Mouse (Mus musculus): ENCODE data around the gene Rnf38. TPM values are rescaled to one million over a fixed set of nuclear protein-coding genes. Genes with fewer than 3 reads are reported as not detected.

Gene Rnf38
- total RNA-seq, 2 experiments from 2014 or later, result 34.0 to 37.1 TPM

DNA sequence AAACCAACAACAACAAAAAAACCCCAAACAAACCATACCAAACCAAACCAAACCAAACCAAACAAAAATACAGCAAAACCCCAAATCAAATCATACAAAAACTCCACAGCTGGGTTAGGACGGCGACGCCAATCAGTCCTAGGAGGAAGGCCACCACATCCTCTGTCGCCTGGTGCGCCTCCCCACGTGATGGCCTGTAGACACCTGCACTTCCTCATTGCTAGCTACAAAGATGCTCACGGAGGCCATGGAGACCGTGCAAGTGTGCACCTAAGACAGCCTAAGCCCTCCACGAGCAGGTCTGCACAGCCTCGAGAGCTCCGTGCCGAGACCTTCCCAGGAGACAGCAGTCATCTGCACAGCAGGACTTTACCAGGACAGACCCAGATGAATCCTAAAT lies 106.8 kb downstream of the Rnf38 start:
- DNase-seq (ENCODE audit: low spot score in 2 of 2), result no peak

DNA sequence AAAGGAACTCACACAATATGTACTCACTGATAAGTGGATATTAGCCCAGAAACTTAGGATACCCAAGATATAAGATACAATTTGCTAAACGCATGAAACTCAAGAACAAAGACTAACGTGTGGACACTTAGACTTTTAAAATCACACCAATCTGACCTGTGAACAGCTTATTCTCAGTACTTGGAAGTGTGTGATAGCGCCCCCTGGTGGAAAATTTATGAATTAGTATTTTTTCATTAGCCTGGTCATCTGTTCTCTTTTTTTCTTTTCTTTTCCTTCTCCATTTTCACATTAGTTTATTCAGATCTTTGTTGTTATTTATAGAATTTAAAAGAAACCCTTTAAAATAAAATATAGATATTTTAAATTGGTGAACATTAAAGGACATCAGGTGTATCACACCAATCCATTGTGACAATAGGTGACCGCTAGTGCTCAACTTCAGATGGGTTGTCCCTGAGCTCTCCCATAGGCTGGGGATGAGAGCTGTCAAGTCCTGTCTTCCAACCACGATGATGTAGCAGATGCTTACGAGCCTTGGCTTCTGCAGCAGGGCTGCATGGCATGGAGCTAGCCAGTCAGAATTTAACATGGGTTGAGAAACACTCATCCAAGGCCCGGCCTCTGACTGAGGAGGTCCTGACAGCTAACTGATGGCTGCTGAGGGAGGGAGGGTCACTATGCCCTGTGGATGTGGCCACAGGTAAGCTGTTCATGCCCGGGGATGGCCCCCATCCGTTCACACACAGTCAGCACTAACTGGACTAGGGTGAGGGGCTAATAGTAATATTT lies 114.0 kb downstream of the Rnf38 start:
- no peak for DNase-seq (ENCODE audit: low spot score in 2 of 2)

DNA sequence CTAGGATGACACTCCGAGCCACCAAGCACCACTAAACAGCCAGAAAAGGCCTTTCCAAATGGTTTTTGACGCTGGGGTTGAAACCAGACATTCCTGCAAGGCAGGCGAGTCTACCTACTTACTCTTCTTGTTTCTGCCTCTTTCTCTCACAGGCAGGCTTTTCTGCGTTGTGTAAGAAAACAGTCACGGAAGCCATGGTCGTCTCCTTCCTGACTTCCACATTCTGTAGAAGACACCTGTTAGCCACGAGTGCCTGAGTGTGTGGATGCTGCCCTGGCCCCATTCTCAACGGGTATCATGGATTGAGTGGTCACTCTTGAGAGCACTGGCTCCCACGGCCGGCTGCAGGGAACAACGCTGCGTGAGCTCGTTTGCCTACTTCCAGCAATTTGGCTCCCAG lies 118.5 kb downstream of the Rnf38 start:
- DNase-seq (ENCODE audit: low spot score in 2 of 2), result no peak

DNA sequence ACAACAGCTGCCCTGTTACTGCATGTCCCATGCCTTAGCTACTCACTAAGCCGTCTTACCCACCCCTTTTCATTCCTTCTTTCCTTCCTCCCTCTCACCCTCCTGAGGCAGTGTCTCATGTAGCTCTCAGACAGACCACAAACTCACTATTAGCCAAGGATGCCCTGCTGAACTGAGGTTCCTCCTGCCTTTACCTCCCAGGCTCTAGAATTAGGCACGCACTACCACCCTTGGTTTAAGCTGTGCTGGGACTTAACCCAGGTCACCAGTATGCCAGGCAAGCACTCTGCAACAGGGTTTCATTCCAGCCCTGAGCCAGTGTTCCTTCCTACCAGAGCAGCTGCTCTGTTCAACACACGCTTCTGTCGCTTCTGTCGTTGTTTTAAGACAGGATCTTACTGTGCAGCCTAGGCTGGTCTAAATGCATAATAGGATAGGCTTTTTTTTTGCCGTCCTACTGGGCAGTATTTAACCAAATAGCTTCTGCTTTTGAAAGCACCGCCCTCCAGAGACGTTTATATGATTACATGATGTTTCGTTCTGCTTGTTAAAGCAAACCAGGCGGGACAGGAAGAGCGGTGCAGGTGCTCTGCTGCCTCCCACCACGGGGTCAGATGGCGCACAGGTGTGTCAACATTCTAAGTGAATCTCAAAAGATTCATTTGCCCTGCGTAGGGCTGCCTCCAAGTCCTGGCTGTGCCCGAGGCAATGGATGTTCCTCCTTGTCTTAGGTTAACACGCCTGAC lies 120.0 kb downstream of the Rnf38 start:
- no peak for DNase-seq (ENCODE audit: low spot score in 2 of 2)

DNA sequence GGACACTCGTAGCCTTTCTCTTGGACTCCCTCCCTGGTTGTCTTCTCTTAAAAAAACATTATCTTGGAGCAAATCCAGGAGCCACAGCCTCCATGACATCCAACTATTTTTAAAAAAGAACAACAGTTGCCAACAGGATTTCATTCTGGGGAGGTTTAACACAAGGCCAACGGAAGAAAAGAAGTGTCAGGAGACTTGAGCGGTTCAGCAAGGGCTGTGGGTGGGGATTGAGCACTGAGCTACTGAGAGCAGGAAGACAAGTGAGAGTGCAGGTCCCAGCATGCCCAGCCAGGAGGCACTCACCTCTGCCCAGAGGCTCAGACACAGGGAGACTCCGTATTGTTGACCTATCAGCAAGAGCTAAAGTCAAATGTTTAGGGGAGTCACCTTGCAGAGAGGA lies 120.8 kb downstream of the Rnf38 start:
- DNase-seq (ENCODE audit: low spot score in 2 of 2), result no peak

DNA sequence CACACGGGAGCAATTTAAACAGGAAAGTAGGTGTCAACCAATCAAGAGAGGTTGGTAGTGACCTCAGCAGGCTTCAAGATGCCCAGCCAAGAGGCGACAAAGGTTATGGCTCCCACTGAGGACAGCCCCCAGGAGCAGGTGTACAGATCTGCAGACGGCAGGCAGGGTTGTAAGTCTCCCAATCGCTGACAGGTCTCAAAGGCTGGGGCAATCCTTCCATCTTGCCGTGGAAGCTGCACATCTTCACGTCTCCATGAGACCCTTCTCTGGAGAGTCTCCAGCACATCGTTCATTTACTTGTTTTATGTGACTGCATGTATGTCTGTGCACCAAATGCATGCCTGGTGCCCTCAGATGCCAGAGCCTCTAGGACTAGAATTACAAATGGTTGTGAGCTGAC lies 122.8 kb downstream of the Rnf38 start:
- no peak for DNase-seq (ENCODE audit: low spot score in 2 of 2)

DNA sequence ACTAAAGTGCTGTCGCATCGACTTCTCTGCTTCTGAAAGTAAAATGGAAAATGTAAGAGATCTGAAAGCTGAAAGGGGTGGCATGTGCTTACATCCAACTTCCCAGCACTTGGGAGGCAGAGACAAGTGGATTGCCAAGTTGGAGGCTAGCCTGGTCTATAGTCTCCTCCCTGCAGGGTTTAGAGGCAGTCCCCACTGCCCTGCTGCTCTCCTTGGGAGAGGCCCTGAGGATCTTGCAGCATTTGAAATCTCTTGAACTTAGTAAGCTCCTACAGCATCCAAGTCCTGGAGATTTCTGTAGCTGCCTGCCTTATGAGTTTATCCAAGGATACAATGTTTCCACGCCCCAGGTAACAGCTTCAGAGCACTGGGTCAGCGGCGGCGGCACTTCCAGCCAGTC lies 125.3 kb downstream of the Rnf38 start:
- no peak for DNase-seq (ENCODE audit: low spot score in 2 of 2)

DNA sequence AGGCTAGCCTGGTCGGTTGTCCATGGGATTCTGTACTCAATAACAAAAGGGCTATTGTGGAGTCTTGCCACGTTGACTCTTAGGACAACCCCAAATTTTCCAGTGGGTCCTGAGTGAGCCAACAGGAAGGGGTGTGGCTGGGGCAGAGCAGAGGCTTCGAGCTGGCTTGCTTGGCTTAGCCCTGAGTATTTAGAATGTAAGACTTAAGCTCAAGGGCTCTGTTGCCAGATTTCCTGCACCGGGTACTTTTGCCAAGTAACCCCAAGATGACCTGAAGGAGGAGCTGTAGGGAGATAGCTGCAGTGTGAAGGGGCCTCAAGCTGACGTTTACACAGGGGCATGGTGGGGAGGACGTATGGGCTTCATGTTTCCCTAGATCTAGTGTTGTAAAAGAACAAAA lies 126.2 kb downstream of the Rnf38 start:
- no peak for DNase-seq (ENCODE audit: low spot score in 2 of 2)

DNA sequence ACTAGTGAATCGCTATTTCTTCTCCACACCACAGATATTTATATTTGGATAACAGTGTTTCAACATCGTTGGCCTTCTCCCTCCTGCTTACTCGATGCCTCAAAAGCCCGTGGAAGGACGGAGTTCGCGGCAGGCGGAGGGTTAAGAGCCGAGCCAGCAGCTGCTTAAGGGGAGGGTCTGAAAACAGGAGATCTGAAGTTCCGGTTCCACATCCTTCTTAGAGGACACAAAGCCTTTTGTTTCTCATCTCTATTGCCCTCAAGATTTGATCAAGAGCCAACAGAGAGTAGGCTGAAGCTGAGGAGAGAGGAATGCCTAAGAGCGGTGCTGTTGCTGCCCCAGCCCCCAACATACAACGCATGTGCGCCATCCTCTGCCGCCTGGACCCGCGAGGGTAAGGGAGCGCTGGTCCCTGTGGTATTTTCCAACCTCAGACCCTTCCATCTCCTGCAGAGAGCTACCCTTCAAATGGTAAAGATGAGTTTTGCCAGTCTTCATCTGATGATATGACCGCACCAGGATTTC lies 127.2 kb downstream of the Rnf38 start:
- DNase-seq (ENCODE audit: low spot score in 2 of 2), result no peak

DNA sequence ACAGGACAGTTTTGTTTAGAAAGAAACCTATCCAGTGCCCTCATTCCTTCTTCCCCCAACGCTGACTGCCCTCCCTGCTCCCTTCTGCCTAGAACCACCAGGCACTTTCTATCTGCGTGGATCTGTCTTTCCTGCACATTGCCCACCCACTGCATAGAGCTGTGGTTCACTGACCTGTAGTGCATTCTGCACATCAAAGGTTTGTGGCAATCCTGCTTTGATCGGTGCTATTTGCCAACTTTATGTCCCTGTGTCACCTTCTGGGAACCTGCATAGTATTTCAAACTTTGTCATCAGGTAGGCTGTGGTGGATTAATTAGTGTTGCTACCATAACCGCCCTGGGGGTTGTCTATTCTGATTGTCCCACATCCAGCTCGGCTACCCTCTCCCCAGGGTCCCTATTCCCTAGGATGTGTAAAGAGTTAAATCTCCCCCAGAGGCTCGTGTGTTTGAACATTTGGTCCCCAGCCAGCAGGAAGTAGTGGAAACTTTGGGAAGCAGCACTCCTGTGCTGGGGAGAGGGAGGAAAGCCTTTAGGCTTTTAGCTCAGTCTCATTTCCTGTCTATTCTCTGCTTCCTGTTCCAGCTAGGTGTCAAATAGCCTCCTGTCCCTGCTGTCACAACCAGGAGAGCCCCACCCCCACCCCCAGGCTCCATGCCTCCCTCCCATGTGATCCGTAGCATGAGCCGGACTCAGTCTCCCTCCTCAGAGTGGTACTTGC lies 129.2 kb downstream of the Rnf38 start:
- DNase-seq (ENCODE audit: low spot score in 2 of 2), result no peak

DNA sequence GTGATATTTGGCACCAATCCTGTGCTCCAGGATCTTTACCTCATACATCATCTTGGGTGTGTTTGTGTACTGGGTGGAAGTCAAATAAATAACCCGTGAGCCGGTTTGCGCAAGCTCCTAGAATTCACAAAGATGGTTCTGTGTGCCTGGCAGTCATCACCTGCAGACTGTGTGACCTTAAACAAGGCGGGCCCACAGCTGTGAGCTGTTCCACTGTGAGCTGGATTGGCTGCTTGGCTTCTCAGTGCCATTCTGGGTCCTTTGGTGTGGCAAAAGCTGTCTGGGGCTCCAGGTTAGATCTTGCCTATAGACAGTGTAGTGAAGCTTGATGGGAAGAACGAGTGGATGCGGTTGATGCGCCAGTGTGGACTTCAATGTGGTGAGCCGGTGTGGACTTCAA lies 130.0 kb downstream of the Rnf38 start:
- no peak for DNase-seq (ENCODE audit: low spot score in 2 of 2)

DNA sequence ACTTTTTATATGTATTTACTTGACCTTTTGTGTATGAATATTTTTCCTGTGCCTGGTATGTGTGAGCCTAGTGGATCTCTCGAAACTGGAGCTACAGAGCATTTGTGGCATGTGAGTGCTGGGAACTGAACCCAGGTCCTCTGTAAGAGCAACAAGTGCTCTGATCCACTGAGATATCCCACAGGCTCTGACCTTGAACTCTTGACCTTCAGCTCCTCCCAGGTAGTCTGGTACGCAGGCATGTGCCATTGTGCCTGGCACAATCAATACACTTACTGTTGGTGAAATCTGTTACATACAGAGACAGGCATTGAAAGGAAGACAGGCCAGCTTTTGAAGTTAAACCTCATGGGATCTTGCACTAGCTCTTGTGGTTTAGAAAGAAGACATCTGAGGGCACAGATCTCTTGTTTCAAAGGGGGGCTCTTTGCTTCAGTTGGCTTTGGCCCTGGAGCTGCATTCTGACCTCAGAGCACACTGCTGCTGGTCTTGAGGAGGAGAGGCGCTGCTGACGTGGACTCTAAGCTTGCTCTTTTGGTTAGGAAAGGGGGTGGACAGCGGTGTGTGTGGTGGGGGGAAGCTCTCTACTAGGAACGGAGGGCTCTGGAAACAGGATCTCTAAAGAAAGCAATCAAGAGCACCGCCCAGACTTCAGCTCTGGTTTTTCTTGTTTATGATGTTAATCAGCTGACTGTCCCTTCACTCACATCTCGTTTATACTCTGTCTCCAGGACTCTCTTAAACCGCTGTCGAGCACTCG lies 135.8 kb downstream of the Rnf38 start:
- DNase-seq (ENCODE audit: low spot score in 2 of 2), result no peak

DNA sequence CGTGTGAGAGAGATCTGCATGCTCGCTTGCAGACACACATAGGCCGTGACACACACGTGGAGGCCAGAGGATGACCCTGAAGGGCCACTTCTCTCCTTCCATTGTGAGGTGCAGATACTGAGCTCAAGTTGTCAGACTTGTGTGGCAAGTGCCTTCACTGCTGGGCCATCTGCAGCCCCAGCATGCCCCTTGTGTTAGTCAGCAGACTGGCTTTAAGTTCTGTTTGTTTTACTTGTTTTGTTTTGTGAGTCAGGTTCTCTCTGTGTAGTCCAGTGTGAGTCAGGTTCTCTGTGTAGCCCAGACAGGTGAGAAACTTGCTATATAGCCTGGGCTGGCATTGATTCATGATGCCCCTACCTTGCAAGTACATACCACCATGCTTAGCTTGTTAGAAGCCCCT lies 139.1 kb downstream of the Rnf38 start:
- no peak for DNase-seq (ENCODE audit: low spot score in 2 of 2)

DNA sequence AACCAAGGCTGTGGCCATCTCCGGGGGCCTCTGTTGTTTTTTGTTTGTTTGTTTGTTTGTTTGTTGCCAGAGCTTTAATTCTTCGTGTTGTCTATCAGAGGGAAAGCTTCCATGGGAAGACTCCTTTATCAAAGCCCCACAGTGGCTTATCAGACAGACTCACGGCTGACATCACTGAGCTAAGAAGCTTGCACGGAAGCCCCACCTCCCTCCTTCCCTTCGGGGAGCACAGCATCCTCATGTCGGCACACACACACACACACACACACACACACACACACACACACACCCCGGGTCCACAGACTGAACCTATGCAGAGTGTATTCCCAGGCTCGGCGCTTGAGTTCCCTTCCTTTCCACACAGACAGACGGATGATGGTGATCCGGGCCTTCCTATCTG lies 141.2 kb downstream of the Rnf38 start:
- no peak for DNase-seq (ENCODE audit: low spot score in 2 of 2)

DNA sequence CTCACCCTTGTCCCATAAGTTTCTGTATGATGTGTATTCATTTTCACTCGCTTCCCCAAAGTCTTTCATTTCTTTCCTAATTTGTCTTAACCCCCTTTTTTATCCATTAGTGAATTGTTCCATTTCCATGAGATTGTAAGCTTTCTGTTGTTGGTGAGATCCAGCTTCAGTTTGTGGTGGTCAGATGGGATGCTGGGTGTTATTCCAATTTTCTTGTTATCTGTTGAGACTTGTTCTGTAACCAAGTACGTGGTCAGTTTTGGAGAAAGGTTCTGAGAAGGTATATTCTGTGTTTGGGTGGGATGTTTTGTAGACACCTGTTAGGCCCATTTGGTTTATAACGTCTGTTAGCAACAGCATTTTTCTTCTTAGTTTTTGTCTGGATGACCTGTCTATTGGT lies 148.0 kb downstream of the Rnf38 start:
- DNase-seq (ENCODE audit: low spot score in 2 of 2), result no peak

DNA sequence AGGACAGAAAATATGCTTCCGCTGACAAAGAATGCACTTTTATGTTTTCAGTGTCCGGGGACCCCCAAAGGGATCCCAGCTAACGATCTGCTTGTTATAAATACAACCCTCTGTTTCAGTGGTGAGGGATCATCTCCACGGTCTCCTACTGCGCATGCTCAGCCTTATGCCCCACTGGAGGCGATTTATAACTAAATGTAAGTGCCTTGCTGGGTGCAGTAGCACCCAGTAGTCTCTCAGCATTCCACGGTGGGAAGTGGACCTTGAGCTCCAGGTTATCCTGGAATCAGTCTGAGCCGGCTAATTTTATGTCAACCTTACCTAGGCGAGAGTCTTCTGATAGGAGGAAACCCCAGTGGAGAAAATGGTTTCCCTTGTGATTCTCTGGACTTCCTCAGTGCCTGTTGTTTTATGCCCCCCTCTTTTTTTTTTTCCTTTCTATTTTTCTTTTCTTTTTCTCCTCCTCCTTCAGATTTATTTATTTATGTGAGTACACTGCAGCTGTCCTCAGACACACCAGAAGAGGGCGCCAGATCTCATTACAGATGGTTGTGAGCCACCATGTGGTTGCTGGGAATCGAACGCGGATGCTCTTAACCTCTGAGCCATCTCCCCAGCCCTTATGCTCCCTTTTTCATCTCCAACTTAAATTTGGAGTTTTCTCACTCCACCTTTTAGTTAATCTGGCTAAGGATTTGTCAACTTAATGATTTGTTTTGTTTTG lies 148.8 kb downstream of the Rnf38 start:
- DNase-seq (ENCODE audit: low spot score in 2 of 2), result no peak

DNA sequence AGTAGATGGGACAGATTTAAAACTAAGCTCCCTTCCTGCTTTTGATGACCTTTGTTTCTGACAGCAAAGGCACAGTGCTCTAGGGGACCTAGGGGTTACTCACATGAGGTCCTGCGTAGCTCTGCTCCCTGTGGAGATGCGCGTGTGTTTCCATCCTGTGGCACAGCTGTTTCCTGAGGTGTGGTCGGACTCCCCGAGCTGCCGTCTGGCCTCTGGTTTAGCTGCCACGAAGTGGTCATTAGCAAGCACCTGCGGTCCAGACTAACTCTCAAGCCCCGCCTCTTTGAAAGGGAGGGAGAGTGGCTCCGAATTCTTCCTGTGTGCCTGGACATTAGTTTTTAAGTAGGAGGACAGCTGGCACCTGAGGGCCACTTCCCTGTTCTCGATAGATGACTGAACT lies 149.6 kb downstream of the Rnf38 start, which contains the start of gene Gne:
TSS of gene Gne (minus strand) at position 233 of the 400 bp plus-strand sequence.
- DNase-seq (ENCODE audit: low spot score in 2 of 2), result no peak

DNA sequence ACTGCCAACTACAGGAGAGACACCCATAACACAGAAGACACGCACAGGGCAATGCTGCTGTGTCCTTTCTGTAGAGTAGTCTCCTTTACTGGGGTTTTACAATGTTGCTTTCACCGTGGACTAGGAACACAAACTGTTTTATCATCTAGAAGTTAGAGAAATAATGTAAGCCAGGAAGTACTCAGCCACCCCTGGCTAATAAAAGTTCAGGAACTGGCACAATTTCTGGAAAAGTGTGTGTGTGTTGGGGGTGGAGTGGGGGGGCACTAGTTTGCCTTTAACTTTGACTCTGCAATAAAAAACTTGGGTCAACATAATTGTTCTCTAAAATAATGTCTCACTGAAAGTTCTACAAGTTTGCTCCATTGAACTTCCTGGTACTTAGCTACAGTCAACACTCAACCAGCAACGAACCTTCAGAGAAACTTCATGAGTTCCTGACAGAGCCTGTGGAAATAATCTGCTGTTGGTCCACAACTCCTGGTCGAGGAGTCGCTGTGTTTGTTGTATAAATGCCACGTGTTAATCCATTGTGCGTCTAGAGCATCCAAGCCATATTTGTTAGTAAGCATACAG lies 155.1 kb downstream of the Rnf38 start:
- DNase-seq (ENCODE audit: low spot score in 2 of 2), result no peak
